Mouse (Mus musculus) olfactory bulb, adult 2 months (tissue): ENCODE measurements around the gene Tmem223. TPM values are rescaled to one million over a fixed set of nuclear protein-coding genes. Genes with fewer than 3 reads are reported as not detected.

Source experiments
- H3K27ac ChIP-seq: fragments of 200-500 bp; 2 replicates; pipeline ENCODE4 v1.5.1; 2012; ENCODE audit warnings: low read depth, low read length; ENCODE audit not compliant: insufficient read depth
- H3K4me1 ChIP-seq: fragments of 200-500 bp; 2 replicates; pipeline ENCODE4 v1.6.1; 2012; ENCODE audit warnings: low read length; ENCODE audit not compliant: control insufficient read depth, insufficient read depth
- H3K4me3 ChIP-seq: fragments of 200-500 bp; 2 replicates; pipeline ENCODE4 v1.5.1; 2012; ENCODE audit warnings: mild to moderate bottlenecking, low read depth, low read length, moderate library complexity; ENCODE audit not compliant: insufficient read depth
- CTCF ChIP-seq: fragments of 200-500 bp; IDR thresholded peaks from 2 replicates; pipeline ENCODE4 v1.5.1; 2012; ENCODE audit warnings: low read depth, mild to moderate bottlenecking, low read length, moderate library complexity; ENCODE audit not compliant: insufficient read depth
- POLR2A ChIP-seq: fragments of 200-500 bp; IDR thresholded peaks from 2 replicates; pipeline ENCODE4 v1.6.1; 2012; ENCODE audit warnings: mild to moderate bottlenecking, low read depth, low read length, moderate library complexity; ENCODE audit not compliant: insufficient read depth
- WGBS: fragments of 180-500 bp; shearing (Covaris S2); methylation state at CpG from one replicate; pipeline ENCODE4 v1.1.7; 2018; 5-methylcytosine and 5-hydroxymethylcytosine counted together
- polyA plus RNA-seq: library from polyadenylated mRNA; stranded (reverse); fragments of >200 nt; gene quantifications from 2 replicates; pipeline ENCODE4 v1.2.4, GENCODE M21; 2012; ENCODE audit warnings: low replicate concordance; ENCODE audit not compliant: missing spikeins, insufficient read depth, insufficient read length

The Tmem223 gene
- polyA plus RNA-seq, 1 experiment, result not detected

GRCm38 (mm10) chr19:8763276-8763675 lies 7.5 kb upstream of the Tmem223 start:
- TF ChIP-seq CTCF, result no peak
- TF ChIP-seq POLR2A, result no peak
- H3K4me1 ChIP-seq, result peaks cover 2% of the 10 kb centered on the region; the same call in 1 of the 2 replicates
- whole genome bisulfite sequencing, result 90% methylated on average over 4 of the region's 4 CpGs
- H3K27ac ChIP-seq, result no peak overlapping the region
- H3K4me3 ChIP-seq, result no peak overlapping the region

DNA sequence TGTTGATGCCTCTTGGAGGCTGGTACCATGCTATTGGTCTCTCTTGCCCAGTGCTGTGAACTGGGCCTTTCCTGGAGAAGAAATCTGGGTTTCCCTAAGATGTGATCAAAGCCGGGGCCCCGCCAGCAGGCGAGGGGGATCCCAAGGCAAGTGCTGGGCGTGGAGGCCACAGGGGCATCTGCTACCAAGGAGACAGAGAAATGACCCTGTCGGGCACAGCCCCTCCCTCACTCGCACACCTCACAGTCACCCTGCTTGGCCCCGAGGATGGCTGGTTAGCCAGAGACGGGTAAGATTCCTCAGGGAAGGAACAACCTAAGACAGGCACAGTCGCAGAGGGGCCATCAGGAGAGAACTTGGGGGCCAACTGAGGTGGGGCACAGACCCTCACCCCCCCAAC lies 5.2 kb upstream of the Tmem223 start:
- Histone ChIP-seq H3K4me1 (peaks cover 3% of the 10 kb centered on the region), H3K27ac (no peak overlapping the region), H3K4me3 (no peak overlapping the region)
- TF ChIP-seq CTCF, result no peak
- TF ChIP-seq POLR2A, result no peak
- 97% methylated on average over 9 of the region's 9 CpGs for WGBS

GRCm38 (mm10) chr19:8772996-8773395 lies 2.2 kb downstream of the Tmem223 start:
- no peak overlapping the region for H3K27ac ChIP-seq
- H3K4me1 ChIP-seq, result peaks cover 16% of the 10 kb centered on the region
- no peak for TF ChIP-seq POLR2A
- TF ChIP-seq CTCF, result no peak
- no peak overlapping the region for H3K4me3 ChIP-seq
- 77% methylated on average over 5 of the region's 5 CpGs for WGBS

- H3K4me1 ChIP-seq, result peaks cover 16% of the 10 kb centered on the region
- TF ChIP-seq CTCF (no peak), POLR2A (no peak)
- H3K27ac ChIP-seq, result no peak overlapping the region
- 60% methylated on average over 6 of the region's 6 CpGs for WGBS
- no peak overlapping the region for H3K4me3 ChIP-seq
Observed at GRCm38 (mm10) chr19:8773409-8773808, 2.6 kb downstream of the Tmem223 start.

- Histone ChIP-seq H3K4me1 (peaks cover 16% of the 10 kb centered on the region), H3K4me3 (peak within 1 kb of the TSS; percentile 91), H3K27ac (peak within 1 kb of the TSS; percentile 88)
- WGBS, result under 1% methylated on average over 68 of the region's 68 CpGs
- TF ChIP-seq POLR2A (peak; percentile 95), CTCF (no peak)
Observed at GRCm38 (mm10) chr19:8774086-8774835, 3.5 kb downstream of the Tmem223 start, which contains the start of gene Tmem179b. Tmem179b (minus strand) TSS chr19:8774467.

- 3% methylated on average over 20 of the region's 20 CpGs for WGBS
- H3K4me3 ChIP-seq, result peak overlapping the region; percentile 91
- H3K27ac ChIP-seq, result peak overlapping the region; percentile 88
- H3K4me1 ChIP-seq, result peaks cover 16% of the 10 kb centered on the region
- TF ChIP-seq CTCF (no peak), POLR2A (no peak)
Observed at GRCm38 (mm10) chr19:8774951-8775421, 4.2 kb downstream of the Tmem223 start.

GRCm38 (mm10) chr19:8786008-8786781 lies 15.4 kb downstream of the Tmem223 start, which contains the start of gene Taf6l:
Taf6l (minus strand) TSS chr19:8786417.
- Histone ChIP-seq H3K4me3 (peak within 1 kb of the TSS; percentile 80), H3K27ac (no peak within 1 kb of the TSS), H3K4me1 (no peaks in the 10 kb centered on the region)
- TF ChIP-seq CTCF (no peak), POLR2A (no peak)
- under 1% methylated on average over 32 of the region's 32 CpGs for WGBS

DNA sequence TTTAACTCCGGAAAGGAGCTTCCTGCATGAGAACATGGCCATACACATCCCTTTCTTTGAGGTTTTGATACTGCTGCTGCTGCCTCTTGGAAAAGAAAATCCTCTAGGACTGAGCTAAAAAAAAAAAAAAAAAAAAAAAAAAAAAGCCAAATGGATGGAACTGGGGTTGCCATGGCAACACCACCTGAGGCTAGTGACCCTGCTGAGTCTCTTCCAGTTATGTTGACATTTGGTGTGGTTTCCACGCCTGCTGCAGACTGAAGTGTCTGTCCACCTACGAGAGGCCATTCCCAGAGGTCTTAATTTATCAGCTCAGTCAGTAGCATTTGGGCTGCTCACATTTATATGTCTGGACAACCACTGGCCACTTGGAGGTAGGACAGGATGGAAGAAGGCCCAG lies 17.7 kb downstream of the Tmem223 start:
- Histone ChIP-seq H3K27ac (no peak overlapping the region), H3K4me1 (no peaks in the 10 kb centered on the region), H3K4me3 (no peak overlapping the region)
- TF ChIP-seq CTCF (no peak), POLR2A (no peak)
- WGBS, result 33% methylated on average over 3 of the region's 3 CpGs

- Histone ChIP-seq H3K4me1 (no peaks in the 10 kb centered on the region), H3K27ac (no peak overlapping the region), H3K4me3 (no peak overlapping the region)
- 38% methylated on average over 1 of the region's 1 CpGs for whole genome bisulfite sequencing
- TF ChIP-seq POLR2A (no peak), CTCF (no peak)
Observed at GRCm38 (mm10) chr19:8789171-8789570, 18.4 kb downstream of the Tmem223 start.
